Mouse (Mus musculus) naive thymus-derived CD4-positive, alpha-beta T cell, adult 5 months (primary cell): ENCODE measurements around the gene Vps72. TPM values are rescaled to one million over a fixed set of nuclear protein-coding genes. Genes with fewer than 3 reads are reported as not detected.

Experiments
- polyA plus RNA-seq: library from polyadenylated mRNA; unstranded; fragments of 100-300 nt; shearing (Covaris generic); gene quantifications from one replicate; pipeline ENCODE4 v1.2.1, GENCODE M21; 2017

Vps72 gene
- polyA plus RNA-seq = 87.8 TPM

DNA sequence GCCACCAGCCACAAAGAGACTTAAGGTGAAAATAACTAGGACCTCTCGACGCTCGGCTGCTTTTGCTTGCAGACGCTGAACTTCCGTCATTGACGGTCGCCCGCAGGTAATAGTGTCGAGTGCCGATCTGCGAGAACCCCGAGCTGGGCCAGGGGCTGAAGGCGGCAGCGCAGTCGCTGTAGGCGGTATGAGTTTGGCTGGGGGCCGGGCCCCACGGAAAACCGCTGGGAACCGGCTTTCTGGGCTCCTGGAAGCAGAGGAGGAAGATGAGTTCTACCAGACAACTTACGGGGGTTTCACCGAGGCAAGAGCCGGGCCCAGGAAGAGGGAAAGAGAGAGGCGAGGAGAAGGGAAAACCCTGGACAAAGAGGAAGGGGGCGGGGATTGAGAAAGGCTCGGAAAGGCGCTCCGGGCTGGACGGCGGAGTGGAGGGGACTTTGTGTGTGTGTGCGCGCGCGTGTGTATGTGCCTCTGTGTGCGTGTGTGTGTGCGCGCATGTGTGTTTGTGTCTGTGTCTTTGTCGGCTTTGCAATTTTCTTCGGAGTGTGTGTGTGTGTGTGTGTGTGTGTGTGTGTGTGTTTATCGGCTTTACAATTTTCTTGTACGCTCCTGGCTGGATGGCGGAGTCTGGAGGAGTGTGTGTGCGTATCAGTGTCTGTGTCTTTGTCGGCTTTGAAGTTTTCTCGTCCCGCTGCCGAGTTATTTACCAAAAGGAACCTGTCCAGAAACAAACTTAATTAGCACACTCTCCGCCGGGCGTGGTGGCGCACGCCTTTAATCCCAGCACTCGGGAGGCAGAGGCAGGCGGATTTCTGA, at the start of gene Vps72:
TSS of gene Vps72 (plus strand) at position 112 of the 816 bp plus-strand sequence.

DNA sequence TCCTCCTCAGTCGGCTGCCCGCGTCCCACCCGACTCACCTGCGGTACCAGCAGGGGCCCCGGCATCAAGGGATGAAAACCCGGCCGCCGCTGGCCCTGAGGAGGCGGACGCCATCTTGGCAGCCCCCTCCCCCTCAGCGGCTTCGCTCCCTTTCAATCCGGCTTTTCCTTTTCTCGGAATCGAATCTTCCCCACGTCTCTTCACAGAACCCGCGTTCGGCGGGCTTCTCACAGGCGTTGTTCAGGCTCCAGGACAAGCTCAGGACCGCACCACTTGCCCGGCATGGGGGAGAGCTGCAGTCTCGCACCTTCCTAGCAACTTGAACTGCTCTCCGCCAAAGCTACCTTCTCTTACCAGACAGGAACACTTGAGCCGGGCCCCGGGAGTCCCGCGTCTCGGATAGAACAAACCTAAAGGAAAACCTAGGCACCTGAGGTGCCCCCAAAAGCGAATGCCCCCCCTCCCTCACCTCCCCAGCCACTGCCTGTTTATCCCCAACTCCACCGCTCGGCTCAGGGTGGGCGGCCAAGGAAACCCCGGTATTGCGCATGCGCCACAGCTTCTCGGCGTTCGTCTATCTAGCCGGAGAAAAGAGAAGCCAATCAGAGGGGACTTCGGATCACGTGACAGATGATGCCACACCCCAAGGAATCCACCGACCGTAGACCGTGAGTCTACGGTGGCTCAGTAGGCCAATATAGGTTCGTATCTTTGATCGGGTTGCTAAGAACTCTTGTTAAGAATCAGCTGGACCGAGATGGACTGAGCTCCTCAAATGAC, 4.3 kb upstream of the Vps72 start, which contains the start of gene Pip5k1a:
TSS of gene Pip5k1a (minus strand) at position 593 of the 780 bp plus-strand sequence.

DNA sequence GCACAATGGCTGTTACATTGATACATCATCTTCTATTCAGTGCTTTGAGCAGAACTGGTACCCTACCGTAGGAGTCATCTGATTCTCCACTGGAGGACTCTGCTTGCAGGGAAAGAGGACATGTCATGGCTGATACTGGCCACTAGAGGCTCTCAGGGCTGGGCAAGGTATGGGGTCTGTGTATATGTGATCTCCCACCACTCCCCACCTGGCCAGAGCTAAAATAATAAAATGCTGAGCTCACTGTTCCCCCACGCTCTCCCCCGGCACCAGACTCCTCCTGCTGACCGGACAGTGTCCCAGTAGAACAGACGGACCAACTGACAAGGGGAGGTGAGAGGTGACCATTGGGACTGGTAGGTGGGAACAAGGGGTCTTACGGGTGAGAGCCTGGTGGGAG, 13.4 kb downstream of the Vps72 start, which contains the start of gene Tmod4:
TSS of gene Tmod4 (plus strand) at position 231 of the 400 bp plus-strand sequence.

DNA sequence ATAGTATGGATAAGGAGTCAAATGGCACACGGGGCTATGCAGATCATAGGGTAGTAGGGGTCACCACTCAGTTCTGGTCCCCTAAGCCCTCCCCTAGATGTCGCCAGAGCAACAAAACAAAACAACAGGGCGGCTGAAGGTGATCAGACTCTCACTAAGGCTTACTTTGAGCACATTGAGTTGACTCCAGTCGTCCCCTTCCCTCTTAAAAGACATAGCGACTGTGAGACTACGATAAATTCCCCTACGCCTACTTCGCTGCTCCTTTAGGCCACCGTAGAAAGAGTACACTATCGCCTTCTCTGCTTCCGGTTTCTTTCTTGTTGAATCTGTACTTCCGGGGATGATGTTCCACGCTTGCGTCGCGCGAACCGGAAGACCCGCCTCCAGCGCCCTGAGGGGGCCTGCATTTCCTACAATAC, 22.9 kb downstream of the Vps72 start, which contains the start of the genes Scnm1 and Lysmd1:
TSS of gene Scnm1 (minus strand) at position 332 of the 422 bp plus-strand sequence.
TSS of gene Lysmd1 (plus strand) at position 409 of the 422 bp plus-strand sequence.

DNA sequence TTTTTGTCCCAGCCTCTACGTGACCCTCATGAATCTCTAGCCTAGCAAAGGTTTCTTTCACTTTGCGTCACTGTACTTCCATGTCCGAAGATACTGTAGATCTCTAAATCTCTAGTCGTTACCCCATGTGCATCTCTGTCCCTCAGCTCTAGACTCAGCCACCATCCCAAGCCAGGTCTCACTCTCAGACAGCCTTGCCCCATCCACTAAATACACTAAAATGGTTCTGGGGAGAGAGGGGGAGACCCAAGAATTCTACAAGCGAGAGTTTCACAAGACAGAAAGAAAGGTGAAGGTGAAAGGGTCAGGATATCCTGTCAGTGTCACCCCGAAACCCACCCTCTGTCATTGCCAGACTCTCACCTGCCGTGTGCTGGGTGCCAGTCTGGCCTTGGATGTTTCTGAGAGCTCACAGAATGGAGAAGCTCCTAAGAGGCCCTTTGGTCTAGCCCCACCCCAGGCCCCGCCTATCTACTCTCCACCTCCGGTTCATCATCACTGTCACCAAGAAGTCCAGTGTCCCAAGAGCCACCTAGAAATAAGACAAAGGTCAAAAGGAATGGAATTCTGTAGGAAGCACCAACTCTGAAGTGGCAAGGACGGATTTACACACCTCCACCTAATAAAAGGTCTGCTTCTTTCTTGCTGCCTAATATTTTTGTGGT, 31.3 kb downstream of the Vps72 start, which contains the start of gene Tnfaip8l2:
TSS of gene Tnfaip8l2 (minus strand) at position 409 of the 665 bp plus-strand sequence.

DNA sequence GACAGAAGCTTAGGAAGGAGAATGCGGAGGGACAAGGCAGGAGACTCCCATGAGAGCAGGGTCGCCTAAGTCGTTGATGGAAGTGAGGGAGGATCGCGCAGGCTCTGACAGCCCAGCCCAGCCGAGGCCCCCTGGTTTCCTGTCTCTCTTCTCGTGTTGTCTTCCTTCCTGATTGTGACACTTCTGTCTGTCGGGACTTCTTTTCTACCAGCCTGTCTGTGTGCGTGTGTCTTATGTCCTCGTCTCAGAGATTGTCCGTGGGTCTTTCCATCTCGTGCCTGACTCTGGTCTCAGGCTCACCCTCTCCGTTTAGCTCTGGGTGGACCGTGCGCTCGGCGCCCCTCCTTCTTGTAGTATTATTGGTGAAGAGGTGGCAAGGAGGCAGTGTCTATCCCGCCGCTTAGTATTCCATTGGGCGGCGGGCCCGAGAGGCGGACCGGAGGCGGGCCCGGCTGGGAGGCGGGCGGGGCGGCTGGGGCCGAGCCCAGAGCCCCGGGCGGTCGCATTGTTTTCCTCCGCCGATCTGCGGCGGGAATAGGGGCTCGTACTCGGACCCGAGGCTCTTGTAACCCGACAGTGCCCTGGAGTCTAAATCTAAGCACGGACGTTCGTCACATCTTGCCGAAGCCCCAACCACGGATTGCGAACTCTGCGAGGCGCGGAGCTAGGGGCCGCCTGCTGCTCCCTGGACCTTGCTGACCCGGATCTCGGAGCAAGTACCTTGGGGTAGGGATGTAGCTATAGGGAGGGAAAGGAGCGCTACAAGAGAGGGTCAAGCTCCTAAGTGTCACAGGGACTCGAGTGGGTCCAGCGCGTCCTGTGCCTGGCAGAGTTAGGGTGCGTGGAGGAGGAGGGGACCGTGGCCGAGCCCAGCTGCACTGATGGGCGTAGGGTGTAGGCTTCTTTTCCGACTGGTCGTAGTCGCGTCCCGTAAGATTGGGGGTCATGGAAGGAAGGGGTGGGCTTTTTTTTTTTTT, 49.5 kb downstream of the Vps72 start, which contains the start of gene Sema6c:
TSS of gene Sema6c (plus strand) at position 471 of the 977 bp plus-strand sequence.

Other genes starting within 250 kb of the Vps72 start
- 270 TPM for gene Psmb4, start 224.1 kb upstream of the Vps72 start, polyA plus RNA-seq
- gene Selenbp1, start 178.0 kb upstream of the Vps72 start, polyA plus RNA-seq = 2.3 TPM
- 10.3 TPM for gene Rfx5, start 156.9 kb upstream of the Vps72 start, polyA plus RNA-seq
- gene Pi4kb, start 136.3 kb upstream of the Vps72 start, polyA plus RNA-seq = 19.5 TPM
- 51.6 TPM for gene Zfp687, start 95.6 kb upstream of the Vps72 start, polyA plus RNA-seq
- gene Psmd4, start 68.4 kb upstream of the Vps72 start, polyA plus RNA-seq = 282 TPM
- 47.5 TPM for gene Pip5k1a, start 4.1 kb upstream of the Vps72 start, polyA plus RNA-seq
- gene Tmod4, start 13.5 kb downstream of the Vps72 start, polyA plus RNA-seq = 1.5 TPM
- 86.6 TPM for gene Scnm1, start 23.0 kb downstream of the Vps72 start, polyA plus RNA-seq
- 34.5 TPM for gene Lysmd1, start 23.1 kb downstream of the Vps72 start, polyA plus RNA-seq
- gene Tnfaip8l2, start 31.3 kb downstream of the Vps72 start, polyA plus RNA-seq = 252 TPM
- gene Sema6c, start 49.4 kb downstream of the Vps72 start, polyA plus RNA-seq = 2.3 TPM
- gene Gabpb2, start 106.9 kb downstream of the Vps72 start, polyA plus RNA-seq = 23.9 TPM
- gene Cdc42se1, start 117.7 kb downstream of the Vps72 start, polyA plus RNA-seq = 260 TPM
- 5.6 TPM for gene Mllt11, start 121.1 kb downstream of the Vps72 start, polyA plus RNA-seq
- 0.70 TPM for gene Gm128, start 130.6 kb downstream of the Vps72 start, polyA plus RNA-seq
- gene Bnipl, start 140.2 kb downstream of the Vps72 start, polyA plus RNA-seq = not detected
- 25.6 TPM for gene Mindy1, start 170.3 kb downstream of the Vps72 start, polyA plus RNA-seq
- 5.3 TPM for gene Prune1, start 171.1 kb downstream of the Vps72 start, polyA plus RNA-seq
- not detected for gene Anxa9, start 196.2 kb downstream of the Vps72 start, polyA plus RNA-seq
- gene Cers2, start 203.8 kb downstream of the Vps72 start, polyA plus RNA-seq = 241 TPM
- gene Setdb1, start 246.2 kb downstream of the Vps72 start, polyA plus RNA-seq = 28.4 TPM